Mouse (Mus musculus) thymus, postnatal 25 days (tissue): ENCODE measurements around the gene Tmem33.
A peak's percentile ranks its signal among the peaks of the same experiment; 100 is the strongest.

Experiments used
- DNase-seq: peaks from one replicate; pipeline ENCODE4 v3.0.0; 2022

The Tmem33 gene

GRCm38 (mm10) chr5:67260531-67261371 is at the start of gene Tmem33:
Tmem33 (plus strand) TSS chr5:67260565.
- peak; percentile 89 for DNase-seq

GRCm38 (mm10) chr5:67213168-67213567 is 47.2 kb upstream of the Tmem33 start:
- DNase-seq: no peak

GRCm38 (mm10) chr5:67215121-67216030 is 45.0 kb upstream of the Tmem33 start:
- no peak for DNase-seq

GRCm38 (mm10) chr5:67216031-67216778 is 44.2 kb upstream of the Tmem33 start:
- no peak for DNase-seq

- no peak for DNase-seq
Observed at GRCm38 (mm10) chr5:67216779-67217095, 43.6 kb upstream of the Tmem33 start.

- DNase-seq: no peak
Observed at GRCm38 (mm10) chr5:67221901-67222300, 38.5 kb upstream of the Tmem33 start.

GRCm38 (mm10) chr5:67222440-67223390 is 37.6 kb upstream of the Tmem33 start:
- DNase-seq: no peak

- DNase-seq: no peak
Observed at GRCm38 (mm10) chr5:67223391-67224121, 36.8 kb upstream of the Tmem33 start.

GRCm38 (mm10) chr5:67224122-67224502 is 36.3 kb upstream of the Tmem33 start:
- no peak for DNase-seq

- no peak for DNase-seq
Observed at GRCm38 (mm10) chr5:67225758-67226157, 34.6 kb upstream of the Tmem33 start.

- DNase-seq: no peak
Observed at GRCm38 (mm10) chr5:67227261-67227660, 33.1 kb upstream of the Tmem33 start.

GRCm38 (mm10) chr5:67227682-67228444 is 32.5 kb upstream of the Tmem33 start:
- no peak for DNase-seq

GRCm38 (mm10) chr5:67234682-67235081 is 25.7 kb upstream of the Tmem33 start:
- DNase-seq: no peak

GRCm38 (mm10) chr5:67235462-67235861 is 24.9 kb upstream of the Tmem33 start:
- DNase-seq: no peak

GRCm38 (mm10) chr5:67236601-67237000 is 23.8 kb upstream of the Tmem33 start:
- no peak for DNase-seq

- DNase-seq: no peak
Observed at GRCm38 (mm10) chr5:67238303-67238702, 22.1 kb upstream of the Tmem33 start.

- DNase-seq: no peak
Observed at GRCm38 (mm10) chr5:67241713-67242112, 18.7 kb upstream of the Tmem33 start.

GRCm38 (mm10) chr5:67243231-67243630 is 17.1 kb upstream of the Tmem33 start:
- no peak for DNase-seq

GRCm38 (mm10) chr5:67252261-67252660 is 8.1 kb upstream of the Tmem33 start:
- no peak for DNase-seq

GRCm38 (mm10) chr5:67255664-67256063 is 4.7 kb upstream of the Tmem33 start:
- no peak for DNase-seq

- no peak for DNase-seq
Observed at GRCm38 (mm10) chr5:67258473-67258872, 1.9 kb upstream of the Tmem33 start.
